Mouse (Mus musculus) embryonic fibroblast, embryonic 13.5 days (primary cell): Measurements from ENCODE around the gene Pde11a.

Experiments used
- CTCF ChIP-seq: IDR thresholded peaks from 2 replicates; pipeline ENCODE4 v1.5.1; 2011; ENCODE audit warnings: mild to moderate bottlenecking, control low read depth, low read length, moderate library complexity, borderline replicate concordance; ENCODE audit not compliant: insufficient read depth
- POLR2A ChIP-seq: IDR thresholded peaks from 2 replicates; pipeline ENCODE4 v1.6.1; 2011; ENCODE audit warnings: low read depth, mild to moderate bottlenecking, control low read depth, low read length, moderate library complexity

DNA sequence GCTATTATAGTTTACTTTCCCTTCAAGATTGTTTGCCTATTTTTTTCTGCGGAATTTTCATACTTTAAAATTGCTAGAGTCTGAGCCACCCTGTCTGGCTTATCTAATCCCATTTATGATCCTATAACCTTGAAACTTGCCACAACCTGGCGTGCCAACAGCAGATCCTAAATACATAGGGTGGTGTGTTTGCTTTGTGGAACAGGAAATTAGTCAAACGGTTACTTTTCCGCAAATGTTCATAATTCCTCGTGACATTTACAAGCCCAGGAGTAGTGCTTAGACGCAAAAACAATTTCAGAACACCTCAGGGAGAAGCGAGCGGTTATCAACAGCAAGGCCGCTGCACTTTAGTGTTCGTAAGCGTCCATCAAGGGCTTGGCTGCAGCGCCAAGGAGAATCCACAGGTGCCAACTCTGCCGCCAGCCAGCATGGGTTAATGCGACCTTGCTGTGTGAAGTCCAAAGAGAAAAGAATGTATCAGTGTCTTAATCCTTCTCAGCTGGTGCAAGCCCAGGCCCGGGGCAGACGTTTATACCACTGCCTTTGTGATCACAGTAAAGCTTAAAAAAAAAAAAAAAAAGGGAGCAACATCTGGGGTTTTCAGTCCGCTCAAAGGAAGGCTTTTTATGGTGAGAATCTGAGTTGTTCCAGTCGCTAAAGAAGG is 379.3 kb downstream of the Pde11a start:
- no peak for TF ChIP-seq POLR2A
- TF ChIP-seq CTCF: no peak
